Mouse (Mus musculus): ENCODE measurements around the gene Tmem210. TPM values are rescaled to one million over a fixed set of nuclear protein-coding genes. Genes with fewer than 3 reads are reported as not detected.

Tmem210 gene
- polyA plus RNA-seq, 2 experiments from 2014 or later = not detected

DNA sequence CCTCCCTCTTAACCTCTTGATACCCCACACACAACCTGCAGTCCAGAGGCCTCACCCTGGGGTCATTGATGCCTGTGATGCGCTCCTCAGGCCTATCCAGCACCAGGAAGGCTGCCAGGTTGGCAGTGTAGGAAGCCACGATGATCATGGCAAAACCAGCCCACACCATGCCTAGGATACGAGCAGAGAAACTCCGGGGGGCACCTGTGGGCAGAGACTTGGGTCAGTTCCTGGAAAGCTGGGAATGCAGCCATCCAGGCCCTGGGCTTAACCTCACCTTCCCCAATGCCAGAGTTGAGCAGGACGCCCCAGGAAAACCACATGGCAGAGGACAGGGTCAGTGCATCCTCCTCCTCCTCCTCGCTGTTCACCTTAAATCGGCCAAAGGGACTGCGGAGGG, 9.1 kb downstream of the Tmem210 start:
- no peak for ATAC-seq

DNA sequence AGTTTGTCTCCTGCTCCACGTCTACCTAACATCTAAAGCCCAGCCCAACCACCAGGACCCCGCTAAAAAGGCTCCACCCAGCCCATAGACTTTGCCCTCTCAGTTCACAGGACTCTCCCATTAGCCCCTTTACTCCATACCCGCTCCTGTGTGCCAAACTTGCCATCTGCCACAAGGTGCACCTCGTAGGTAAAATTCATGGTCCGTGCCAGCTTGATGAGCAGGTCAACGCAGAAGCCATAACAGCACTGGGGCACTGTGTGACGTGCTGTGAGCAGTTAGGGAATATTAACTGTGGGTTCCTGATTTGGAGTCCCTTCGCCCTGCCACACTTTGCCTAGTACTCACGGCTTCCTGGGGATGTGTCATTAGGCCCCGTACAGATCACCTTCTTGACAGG, 10.1 kb downstream of the Tmem210 start:
- ATAC-seq = no peak

- no peak for ATAC-seq
Measured at GRCm38 (mm10) chr2:25303452-25303851, 15.5 kb downstream of the Tmem210 start.

- ATAC-seq = no peak
Measured at GRCm38 (mm10) chr2:25303931-25304656, 16.1 kb downstream of the Tmem210 start.

DNA sequence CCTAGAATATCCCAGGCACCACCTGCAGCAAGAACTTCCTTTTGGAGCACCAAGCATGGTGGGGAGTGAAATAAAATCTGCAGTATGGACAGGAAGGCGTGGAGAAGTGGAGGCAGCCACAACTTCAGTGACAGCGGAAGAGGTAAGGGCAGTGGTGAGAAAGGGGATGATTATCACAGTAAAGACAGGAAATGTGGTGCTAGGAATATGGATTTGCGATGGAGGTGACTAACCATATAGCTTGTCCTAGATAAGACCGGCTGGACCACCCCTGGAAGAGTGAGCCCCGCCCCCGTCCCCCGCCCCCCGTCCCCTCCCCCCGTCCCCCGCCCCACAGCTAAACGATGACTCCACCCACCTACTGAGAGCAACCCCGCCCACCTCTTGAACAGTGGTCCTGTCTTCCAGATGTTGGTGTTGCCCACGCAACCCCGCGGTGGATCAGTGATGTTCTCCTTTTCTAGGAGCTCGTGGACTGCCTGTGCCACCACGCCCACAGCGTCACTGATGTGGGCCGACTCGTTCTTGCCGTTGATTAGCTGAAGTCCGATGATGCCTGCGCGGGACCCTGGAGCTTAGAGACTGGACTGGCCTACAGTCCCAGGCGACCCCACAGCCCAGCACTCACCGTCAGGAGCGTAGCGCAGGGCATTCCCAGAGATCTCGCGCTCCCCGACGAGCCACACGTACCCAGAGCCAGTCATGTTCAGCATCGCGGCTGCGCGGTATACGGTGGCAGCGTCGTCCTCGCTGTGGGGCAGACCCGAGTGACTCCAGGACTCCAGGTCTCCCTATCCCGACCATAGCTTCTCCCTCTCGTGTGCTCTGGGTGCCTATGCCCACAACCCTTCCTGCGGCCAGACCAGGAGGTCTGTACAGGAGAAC, 17.0 kb downstream of the Tmem210 start:
- ATAC-seq = peak; percentile 68

- ATAC-seq = no peak
Measured at GRCm38 (mm10) chr2:25305587-25306359, 17.8 kb downstream of the Tmem210 start.

DNA sequence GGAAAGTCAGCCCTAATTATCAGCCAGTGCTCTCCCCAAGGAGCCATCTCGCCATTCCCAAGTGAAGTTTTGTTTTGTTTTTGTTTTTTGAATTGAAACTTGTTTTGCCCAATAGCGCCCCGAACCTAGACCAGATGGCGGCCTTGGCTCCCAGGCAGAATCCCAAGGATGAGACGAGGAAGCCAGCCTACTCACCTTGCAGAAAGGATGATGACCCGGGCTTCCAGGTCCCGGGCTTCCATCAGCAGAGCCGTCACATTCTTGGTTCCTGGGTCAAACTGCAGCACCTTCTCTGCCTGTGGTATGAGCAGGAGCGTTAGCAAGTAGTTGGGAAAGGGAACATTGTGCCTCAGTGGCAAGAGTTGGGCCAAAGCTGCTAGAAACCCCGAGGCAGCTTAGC, 22.2 kb downstream of the Tmem210 start:
- no peak for ATAC-seq

GRCm38 (mm10) chr2:25310969-25311368, 23.0 kb downstream of the Tmem210 start:
- ATAC-seq = no peak

GRCm38 (mm10) chr2:25311491-25311891, 23.5 kb downstream of the Tmem210 start:
- no peak for ATAC-seq

DNA sequence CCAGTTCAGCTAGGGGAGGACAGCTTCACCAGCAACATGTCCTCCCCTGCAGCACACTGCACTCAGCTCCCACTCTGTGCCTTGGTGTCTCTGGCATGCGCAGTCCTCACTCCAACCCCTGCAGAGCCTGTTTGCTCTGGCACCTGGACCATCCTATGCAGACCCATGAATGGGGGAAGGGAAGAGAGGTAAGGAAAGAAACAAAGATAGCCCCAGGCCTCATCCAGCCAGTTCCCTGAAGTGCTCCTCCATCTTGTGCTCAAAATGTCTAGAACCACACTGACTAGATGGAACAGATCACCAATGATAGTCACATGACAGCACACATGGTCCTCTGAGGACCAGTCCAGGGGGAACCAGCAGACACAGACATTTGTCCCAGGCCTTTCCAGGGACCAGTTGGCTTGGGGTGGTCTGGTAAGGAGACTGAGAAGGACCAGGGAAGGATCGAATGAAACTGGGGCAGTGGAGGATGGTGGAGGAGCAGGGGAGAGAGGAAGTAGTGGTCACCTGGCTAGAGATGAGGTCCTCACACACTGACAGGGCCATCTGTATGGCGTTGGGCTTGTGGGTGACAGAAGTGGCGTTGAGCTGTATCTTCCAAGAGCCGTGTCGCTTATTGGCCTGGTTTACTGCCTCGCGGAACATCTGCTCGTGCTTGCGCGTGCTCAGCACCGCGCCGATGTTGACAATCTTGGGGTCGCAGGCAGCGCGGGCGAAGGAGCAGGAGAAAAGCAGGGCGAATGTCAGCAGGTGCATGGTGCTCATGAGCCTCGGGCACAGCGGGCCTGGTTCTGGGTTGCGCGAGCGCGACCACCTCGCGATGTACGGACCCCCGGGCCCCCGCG, 30.4 kb downstream of the Tmem210 start:
- no peak for ATAC-seq

DNA sequence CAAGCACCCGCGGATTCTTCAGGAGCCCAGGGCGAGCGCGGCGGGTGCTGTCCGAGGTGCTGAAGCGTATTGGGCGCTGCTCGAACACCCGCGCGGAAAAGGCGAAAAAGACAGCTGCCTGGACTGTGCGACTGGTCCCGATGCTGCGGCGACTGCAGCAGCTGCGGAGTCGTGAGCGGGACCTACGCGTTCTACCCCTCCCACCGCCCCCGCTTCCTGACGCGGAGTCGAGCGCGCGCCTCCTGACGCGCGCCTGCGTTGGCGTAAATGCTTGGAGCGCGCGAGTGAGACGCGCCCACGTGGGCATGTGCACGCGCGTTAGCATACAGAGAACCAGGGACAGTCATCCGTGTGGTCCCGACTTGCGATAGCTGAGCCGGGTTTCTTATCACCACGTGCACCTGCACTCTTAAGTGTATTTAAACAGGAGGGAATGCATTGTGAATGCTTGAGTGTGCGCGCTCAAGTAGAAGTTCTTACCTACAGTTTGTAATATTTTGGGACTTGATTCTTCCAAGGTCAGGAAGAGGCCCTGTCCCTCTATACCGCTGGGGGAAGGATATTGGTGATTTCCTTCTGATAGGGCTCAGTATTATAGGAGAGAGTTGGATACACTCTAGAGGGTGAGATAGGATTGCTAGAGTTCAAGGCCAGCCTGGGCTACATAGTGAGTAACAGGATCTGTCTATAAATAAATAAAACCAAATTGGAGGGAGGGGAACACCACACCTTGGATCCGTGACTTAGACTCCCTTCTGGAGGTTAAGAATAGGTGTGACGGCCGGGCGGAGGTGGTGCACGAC, 31.2 kb downstream of the Tmem210 start, which contains the start of gene Grin1:
Grin1 (minus strand) TSS at position 217 of the 803 bp plus-strand sequence.
- ATAC-seq = no peak

DNA sequence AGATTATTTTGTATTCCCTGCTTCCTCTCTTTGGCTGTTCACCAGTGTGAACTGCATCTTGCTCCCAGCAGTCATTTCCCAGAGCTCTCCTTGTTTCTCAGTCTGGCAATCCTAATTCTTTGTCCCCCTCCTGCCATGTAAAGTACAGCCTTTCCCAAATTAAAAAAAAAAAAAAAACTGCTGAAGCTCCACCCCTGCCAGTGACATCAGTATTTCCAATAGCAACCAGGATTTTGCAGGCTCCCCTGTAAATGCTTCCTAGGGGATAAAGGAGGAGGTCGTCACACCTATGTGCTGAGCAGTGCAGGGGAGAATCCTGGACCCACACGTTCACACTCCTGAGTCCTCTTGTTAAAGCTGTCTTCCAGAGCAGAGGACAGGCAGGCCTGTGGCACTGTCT, 32.1 kb downstream of the Tmem210 start:
- ATAC-seq = no peak

DNA sequence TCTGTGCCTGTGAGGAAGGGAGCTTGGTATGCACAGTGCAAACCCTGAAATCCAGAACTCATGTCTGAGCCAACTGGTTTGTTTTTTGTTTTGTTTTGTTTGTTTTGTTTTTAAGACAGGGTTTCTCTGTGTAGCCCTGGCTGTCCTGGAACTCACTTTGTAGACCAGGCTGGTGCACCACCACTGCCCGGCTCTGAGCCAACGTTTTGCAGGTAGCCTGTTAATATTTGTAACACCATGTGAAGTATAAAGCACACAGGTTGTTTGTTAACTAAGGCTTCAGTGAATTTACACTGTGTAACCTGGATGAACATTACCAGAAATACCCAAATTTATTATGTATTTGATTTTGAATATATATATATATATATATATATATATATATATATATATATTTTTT, 38.1 kb downstream of the Tmem210 start:
- ATAC-seq = no peak

- ATAC-seq = no peak
Measured at GRCm38 (mm10) chr2:25328440-25328839, 40.5 kb downstream of the Tmem210 start.

GRCm38 (mm10) chr2:25331470-25331869, 43.5 kb downstream of the Tmem210 start:
- ATAC-seq = no peak

GRCm38 (mm10) chr2:25332286-25333160, 44.6 kb downstream of the Tmem210 start, which contains the start of gene Man1b1:
Man1b1 (plus strand) TSS chr2:25332338.
- peak; percentile 98 for ATAC-seq

DNA sequence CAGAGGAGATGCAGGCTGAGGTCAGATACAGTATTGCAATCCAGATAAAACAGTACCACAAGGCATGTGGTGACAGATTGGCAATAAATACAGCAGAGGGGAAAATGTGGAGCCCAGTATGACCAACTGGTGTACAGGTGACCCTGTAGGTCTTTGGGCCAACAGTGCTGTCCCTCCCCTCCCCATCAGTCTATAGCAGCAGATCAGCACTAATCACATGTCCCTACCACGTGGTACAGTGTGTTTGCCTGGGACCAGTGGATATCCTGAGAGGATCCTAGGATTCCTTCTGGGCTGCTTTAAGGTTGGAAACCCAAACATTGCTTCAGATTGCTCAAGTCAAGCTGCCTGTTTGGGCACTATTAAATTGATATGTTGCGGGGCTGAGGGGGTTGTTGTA, 45.6 kb downstream of the Tmem210 start:
- ATAC-seq = no peak

DNA sequence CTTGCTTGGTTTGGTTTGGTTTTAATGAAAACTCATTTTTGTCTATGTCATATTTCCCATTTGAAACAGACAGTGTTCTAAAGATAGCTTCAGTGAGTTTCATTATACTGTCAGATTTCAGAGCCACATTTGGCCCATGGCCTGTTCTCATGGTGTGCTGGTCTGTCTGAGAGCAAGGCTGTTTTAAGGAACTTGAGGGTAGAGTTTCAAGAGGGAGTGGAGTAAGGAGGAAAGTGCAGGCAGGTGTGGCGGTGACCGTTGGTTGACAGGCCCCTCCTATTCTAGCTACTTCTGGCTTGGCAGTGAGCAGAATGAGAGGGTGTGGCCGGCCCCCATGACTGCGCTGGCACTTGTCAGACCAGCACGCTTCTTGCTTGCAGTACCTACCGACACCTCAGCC, 50.4 kb downstream of the Tmem210 start:
- no peak for ATAC-seq

Data from CD4-positive, CD25-positive, alpha-beta regulatory T cell, adult 4 months (primary cell).